Mouse (Mus musculus) B cell, adult 2 months (primary cell): Measurements from ENCODE around the gene Fam162b.
A peak's percentile ranks its signal among the peaks of the same experiment; 100 is the strongest.

Source experiments
- DNase-seq, 2 experiments: peaks; one replicate each; pipeline ENCODE4 v3.0.0; 2022

Fam162b gene

GRCm38 (mm10) chr10:51590139-51590574, at the start of gene Fam162b:
Fam162b (minus strand) TSS chr10:51590517.
- DNase-seq: no peak

- DNase-seq: no peak
Observed at GRCm38 (mm10) chr10:51631411-51632136, 41.3 kb upstream of the Fam162b start, which contains the start of gene Gprc6a. Gprc6a (minus strand) TSS chr10:51631461.

GRCm38 (mm10) chr10:51621193-51621592, 30.9 kb upstream of the Fam162b start:
- no peak for DNase-seq

GRCm38 (mm10) chr10:51620126-51620525, 29.8 kb upstream of the Fam162b start:
- no peak for DNase-seq

GRCm38 (mm10) chr10:51618538-51618937, 28.2 kb upstream of the Fam162b start:
- DNase-seq: no peak

GRCm38 (mm10) chr10:51614826-51615590, 24.7 kb upstream of the Fam162b start:
- DNase-seq: no peak

GRCm38 (mm10) chr10:51613421-51613820, 23.1 kb upstream of the Fam162b start:
- no peak for DNase-seq

GRCm38 (mm10) chr10:51611969-51612682, 21.8 kb upstream of the Fam162b start:
- no peak for DNase-seq

- DNase-seq: no peak
Observed at GRCm38 (mm10) chr10:51609741-51610425, 19.6 kb upstream of the Fam162b start.

GRCm38 (mm10) chr10:51596928-51597635, 6.8 kb upstream of the Fam162b start:
- no peak for DNase-seq

GRCm38 (mm10) chr10:51595001-51595931, 4.9 kb upstream of the Fam162b start:
- DNase-seq: peak in 1 of 2 experiments; percentile 2

GRCm38 (mm10) chr10:51591574-51591973, 1.3 kb upstream of the Fam162b start:
- no peak for DNase-seq

GRCm38 (mm10) chr10:51584919-51585318, 5.4 kb downstream of the Fam162b start:
- no peak for DNase-seq

- no peak for DNase-seq
Observed at GRCm38 (mm10) chr10:51584378-51584777, 5.9 kb downstream of the Fam162b start.

- no peak for DNase-seq
Observed at GRCm38 (mm10) chr10:51571225-51571996, 18.9 kb downstream of the Fam162b start.

GRCm38 (mm10) chr10:51556005-51556404, 34.3 kb downstream of the Fam162b start:
- no peak for DNase-seq

GRCm38 (mm10) chr10:51553348-51554123, 36.8 kb downstream of the Fam162b start:
- DNase-seq: peak; percentile 69 to 74
